Mouse (Mus musculus) brain, embryonic 18.5 days (tissue): Measurements from ENCODE around the gene Fbxo47.

Experiments used
- DNase-seq: peaks from one replicate; pipeline ENCODE4 v3.0.0-alpha.2; 2012; ENCODE audit warnings: low read depth, low spot score

Gene Fbxo47

DNA sequence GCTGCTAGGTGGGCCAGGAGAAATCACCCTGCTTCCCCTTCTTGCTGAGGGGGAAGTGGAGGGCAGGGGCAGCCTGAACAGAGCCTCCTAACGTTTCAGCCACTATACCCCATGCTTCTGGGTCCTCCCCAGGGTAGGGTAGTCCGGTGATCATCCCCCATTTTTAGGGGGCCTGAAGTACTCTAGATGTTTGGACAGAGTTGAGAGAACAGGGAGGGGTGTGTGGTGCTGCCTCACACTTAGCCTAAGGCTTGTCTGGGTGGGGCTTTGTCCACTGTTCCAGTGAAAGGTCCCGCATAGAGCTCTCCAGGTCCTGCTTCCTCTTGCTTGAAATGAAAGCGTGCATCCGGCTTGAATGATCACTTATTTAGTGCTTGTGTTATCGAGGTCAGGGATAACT is 53.5 kb downstream of the Fbxo47 start:
- DNase-seq, result no peak

DNA sequence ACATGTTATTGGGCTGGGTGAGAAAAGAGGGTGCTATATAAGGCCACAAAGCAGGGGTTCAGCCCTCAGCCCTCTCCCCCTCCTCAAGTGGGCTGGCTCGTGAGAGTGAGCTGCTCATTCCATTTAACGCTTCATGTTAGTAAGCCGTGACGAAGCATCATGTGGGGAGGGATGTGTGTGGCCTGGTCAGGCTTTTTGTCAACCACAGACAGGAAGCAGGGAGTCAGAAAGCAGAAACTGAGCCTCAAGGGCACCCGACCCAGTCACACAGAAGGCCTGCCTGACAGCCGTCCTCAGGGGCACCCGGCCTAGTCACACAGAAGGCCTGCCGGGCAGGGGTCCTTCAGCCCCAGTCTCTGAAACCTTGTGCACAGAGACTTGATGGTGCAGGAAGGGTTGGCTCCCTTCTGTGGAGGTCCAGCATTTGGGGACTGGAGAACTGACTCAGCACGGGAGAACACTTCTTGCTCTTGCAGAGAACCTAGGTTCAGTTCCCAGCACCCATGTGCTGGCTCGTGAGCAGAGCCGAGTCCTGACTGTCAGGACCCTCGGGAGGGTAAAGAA is 54.0 kb downstream of the Fbxo47 start:
- no peak for DNase-seq

DNA sequence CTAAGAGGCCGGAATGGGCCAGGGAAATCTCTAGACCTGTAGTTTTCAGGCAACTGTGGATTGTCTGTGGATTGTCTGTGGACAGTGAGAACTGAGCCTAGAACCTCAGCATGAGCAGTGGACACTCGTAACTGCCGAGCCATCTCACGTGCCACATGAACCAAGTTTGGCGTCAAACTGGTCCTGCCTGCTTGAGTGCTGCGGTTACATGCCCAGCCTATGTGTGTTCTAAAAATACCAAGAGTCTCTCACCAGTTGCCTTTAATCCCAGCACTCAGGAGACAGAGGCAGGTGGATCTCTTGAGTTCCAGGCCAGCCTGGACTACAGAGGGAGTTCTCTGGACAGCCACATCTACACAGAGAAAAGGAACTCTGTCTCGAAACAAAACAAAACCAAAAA is 54.6 kb downstream of the Fbxo47 start:
- no peak for DNase-seq

DNA sequence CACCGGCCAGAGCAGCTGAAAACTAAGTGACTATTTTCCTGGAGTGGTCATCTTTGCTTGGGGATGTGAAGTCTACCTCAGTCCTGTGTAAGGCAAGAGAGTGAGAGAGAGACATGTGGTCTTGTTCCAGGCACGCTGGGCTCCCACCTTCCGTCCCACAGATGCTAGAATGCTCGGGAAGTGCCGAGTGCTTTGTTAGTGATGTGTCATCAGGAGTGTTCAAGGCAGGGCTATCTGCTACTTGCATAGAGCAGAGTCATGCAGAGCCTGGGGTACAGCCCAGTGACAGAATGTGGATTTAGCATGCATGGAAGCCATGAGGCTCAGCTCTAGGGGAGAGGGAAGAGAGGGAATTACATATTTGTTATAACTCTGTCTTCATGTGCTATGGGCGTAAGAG is 56.3 kb downstream of the Fbxo47 start:
- no peak for DNase-seq

DNA sequence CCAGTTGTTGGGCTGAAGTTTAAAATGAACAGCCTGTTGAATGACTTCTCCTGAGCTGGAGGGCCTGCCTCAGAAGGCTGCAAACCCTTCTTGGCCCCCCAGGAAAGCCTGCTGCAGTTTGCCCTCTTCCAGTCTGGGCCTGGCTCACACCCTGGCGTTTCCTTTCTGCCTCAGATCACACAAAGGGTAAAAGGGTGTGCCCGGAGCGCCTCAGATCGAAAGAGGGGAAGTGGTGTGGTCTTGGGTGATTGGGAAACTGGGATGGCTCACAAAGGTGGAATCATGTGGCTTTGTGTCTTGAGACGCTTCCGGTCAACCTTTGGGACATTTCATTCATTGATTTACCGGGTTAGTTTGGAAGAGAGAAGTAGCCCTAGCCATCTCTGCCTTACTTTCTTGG is 57.5 kb downstream of the Fbxo47 start:
- DNase-seq, result no peak

DNA sequence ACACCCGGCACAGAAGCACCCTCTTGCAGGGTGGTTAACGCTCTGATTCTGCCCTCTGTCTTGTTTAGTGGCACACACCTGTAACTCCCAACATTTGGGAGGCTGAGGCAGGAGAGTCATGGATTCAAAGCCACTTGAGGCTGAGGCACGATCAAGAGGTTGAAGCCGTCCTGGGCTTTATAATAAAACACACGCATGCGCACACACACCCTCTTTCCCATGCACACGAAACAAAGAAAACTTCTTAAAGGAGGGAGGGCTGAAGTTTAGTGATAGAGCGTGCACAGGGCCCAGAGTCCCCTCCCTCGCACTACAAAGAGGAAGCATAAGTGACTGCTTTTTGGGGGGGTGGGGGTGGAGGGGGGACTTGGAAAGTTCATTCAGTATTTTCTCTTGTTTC is 58.0 kb downstream of the Fbxo47 start:
- no peak for DNase-seq

DNA sequence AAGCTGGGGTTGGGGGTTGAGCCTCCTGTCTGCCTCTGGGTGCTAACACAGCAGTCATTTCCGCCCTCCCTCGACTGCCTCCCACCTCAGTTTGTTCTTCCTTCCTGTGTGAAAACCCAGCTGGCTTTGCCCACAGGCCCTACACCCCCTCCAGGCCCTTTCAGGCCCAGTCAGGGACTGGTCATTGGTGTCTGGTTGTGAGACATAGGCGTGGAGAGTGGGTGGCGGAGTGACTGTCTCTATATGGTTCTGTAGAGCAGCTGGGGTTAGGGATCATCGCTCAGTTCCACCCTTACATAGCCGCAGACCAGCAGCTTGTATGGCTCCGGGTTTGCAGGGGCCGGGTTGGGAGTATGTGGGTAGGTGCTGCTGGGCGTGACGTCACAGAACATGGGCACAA is 58.7 kb downstream of the Fbxo47 start:
- no peak for DNase-seq

DNA sequence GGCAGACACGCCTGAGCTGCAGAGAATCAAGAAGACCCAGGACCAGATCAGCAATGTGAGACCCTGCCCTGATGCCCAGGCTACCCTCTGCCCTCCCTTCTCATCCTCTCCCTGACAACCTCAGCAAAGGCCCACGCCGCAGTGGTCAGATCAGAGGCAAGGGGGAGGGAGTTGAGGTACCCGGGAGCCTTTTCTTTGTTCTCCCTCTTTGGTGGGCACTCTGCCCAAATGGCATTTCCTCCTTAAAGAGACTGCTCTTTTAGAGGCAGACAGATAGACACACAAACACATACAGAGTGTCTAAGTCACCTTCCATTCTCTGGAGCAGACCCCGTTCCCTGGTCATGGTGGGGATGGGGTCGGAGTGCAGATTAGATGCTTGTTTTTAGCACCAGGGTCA is 59.1 kb downstream of the Fbxo47 start:
- no peak for DNase-seq

DNA sequence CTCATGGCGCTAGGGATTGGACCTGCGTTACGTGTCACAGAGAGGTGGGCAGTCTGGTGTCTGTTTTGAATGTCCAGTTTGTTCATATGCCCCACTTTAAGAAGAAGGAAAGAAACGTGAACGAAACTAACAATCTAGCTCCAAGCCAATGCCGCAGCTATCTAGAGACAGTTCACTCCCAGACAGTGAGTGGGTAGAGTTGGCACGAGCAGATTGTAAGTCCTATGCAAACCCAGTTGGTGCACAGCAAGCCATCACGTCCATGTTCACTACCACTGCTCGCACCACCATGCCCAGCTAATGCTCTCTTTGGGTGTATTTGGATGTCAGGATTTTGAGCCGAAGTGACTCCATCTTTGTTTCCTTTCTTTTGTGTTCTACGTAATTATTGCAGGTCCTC is 59.8 kb downstream of the Fbxo47 start:
- no peak for DNase-seq

DNA sequence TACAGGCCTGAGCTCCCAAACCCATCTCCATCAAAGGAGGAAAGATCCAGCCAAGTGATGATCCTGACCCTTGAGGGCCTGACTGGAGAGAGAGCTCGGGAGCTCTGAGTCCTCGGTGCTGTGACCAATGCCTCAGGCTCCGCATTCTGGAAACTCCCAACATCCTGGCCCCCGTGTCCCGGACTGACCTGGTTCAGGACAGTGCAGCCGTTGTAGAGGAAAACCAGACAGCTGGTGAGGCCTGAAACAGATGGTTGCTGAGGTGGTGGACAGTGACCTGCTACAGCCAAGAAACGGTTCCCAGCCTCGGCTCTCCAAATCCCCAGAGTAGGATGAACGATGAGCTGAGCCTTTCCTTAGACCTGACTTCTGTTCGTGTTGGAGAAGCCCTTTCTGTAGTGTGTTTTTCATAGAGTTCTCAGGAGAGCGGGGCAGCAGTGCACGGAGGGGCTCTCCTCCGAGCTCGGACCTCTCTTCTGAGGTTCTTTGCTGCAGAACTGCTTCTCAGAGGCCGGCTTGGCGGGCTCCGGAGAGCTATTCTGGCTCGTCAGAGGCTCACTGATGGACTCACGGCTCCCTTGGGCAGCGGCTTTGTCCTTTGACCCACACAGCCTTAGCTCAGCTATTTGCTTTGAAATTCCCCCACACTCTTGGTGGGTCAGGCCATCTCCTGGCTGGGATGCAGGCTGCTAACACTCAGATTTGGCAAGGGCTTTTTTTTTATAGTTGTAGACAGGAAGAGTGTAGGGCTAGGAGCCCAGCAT is 60.9 kb downstream of the Fbxo47 start:
- no peak for DNase-seq

DNA sequence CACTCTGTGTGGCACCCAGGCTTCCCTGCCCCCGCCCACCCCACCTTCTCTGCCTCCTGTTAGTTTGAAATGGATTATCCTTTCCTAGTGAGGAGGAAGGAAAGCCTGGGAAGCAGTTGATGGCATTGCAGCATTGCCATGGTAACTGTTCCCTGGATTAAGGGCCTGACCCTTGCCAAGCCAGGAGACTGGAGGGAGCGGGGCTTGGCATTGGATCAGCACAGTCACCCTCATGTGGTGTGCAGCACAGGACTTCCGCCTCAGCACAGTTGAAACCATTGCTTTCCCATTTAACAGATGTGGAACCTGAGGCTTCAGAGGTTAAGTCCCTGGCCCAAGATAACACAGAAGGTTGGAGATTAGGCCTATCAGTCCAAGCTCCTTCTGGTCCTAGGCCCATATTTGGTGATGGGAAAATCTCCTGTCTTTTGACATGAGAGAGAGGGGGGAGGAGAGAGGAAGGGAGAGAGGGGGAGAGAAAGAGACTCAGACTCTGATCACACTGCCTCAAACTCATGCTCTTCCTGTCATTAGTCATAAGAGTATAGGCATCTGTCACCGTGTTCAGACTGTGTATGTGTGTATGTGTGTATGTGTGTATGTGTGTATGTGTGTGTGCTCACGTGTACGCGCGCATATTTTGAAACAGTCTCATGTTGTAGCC is 62.4 kb downstream of the Fbxo47 start:
- no peak for DNase-seq

DNA sequence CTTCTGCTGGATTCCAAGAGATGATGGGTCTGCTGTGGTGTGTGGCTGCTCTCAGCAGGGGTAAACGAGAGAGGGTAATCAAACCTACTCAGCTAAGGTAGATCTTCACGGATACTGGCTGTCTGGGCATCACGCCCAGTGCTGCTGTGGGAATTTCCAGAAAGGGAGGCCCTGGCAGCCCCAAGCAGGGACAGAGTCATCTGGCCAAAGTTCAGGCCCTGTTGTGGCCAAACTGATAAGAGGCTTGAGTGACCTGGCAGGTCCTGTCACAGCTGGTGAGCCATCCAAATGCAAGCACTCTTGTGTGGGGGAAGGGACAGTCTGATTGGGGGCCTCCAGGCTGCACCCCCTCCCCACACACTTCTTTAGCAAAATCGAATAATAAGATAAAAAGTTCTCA is 63.1 kb downstream of the Fbxo47 start:
- DNase-seq, result no peak

DNA sequence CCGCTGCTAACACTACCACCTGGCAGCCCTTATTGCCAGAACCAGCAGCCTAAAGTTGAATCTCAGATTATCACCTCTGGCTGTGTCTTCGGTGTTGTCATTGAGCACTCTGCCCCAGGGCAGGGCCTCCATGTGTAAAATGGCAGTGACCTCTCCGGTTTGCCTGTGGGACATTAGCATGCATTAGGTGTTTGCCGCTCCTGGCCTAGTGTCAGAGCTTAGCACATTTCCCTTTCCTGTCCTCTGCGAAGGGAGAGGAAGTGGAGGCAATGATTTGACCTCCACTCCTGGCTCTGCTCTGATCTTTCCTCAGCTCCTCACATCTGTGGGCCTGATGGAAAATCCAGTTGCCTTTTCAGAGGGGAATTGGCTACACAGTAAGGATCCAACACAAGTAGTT is 64.0 kb downstream of the Fbxo47 start:
- DNase-seq, result no peak

DNA sequence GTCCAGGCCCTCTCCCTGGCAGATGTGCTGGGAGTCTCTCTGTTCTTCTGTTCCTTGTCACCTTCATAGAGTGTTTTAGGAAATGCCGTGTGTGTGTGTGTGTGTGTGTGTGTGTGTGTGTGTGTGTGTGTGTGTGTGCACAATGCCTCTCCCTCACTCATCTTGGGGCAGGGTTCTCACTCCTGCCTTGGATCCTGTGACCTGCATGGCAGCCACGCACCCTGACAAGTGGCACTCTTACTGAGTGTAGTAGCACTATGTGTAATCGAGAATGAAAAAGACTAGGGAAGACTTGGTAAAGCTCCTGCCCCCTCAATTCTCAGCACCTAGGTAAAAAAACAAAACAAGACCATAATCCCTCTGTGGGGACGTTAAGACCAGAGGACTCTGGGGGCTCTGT is 64.9 kb downstream of the Fbxo47 start:
- DNase-seq, result no peak

DNA sequence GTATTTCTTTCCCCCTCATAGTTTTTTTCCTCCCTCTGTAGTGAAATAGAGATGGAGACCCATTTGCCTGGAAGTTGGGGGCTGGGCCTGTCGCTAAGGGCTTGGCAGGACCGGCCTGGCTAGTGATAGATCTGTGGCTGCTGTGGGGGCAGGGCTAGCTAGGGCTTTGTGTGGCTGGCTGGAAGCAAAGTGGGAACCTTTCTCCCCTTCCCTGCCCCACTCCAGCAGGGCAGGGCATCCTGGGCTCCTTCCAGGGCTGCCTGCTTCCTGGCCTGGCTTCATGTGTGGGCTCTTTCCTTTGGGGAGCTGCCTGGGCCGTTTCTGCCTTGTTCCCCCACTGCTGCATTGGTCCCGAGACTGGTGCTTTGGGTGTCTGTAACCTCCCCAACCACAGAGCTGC is 65.4 kb downstream of the Fbxo47 start:
- DNase-seq, result no peak

DNA sequence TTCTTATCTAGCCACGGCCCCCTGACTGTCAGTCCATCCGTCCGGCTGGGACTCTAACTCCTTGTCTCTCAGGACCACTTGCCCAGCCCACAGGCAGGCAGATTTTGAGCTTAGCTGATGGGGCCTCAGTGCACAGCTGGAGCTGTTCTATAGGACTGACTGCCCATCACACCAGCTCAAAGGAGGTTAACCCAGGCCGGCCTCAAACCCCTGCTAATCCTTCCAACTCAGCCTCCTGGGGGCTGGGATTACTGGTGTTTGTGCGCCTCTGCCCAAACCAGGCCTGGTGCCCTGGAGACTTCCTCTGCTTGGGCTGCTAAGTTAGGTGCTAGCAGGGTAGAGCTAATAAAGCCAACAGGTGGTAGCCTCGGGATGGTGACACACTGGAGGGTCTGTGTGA is 66.0 kb downstream of the Fbxo47 start:
- DNase-seq, result no peak

DNA sequence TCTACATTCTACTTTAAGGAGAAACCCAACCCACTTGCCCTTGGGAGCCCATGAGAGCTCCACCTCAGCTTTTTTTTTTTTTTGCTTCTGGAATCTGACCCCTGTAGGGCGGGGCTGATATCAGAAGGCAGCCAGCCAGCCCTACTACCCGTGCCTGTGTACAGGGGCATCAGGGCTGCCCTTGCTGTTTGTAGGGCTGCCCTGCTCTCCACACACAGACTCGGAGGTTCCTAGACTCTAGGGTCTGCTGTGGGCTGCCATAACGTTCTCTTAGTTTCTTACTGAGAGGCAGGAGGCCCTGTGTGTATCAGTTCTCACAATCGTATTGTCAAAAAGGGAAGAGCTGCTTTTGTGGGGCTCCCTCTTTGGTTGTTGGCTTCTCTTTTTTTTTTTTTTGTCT is 66.6 kb downstream of the Fbxo47 start:
- no peak for DNase-seq

DNA sequence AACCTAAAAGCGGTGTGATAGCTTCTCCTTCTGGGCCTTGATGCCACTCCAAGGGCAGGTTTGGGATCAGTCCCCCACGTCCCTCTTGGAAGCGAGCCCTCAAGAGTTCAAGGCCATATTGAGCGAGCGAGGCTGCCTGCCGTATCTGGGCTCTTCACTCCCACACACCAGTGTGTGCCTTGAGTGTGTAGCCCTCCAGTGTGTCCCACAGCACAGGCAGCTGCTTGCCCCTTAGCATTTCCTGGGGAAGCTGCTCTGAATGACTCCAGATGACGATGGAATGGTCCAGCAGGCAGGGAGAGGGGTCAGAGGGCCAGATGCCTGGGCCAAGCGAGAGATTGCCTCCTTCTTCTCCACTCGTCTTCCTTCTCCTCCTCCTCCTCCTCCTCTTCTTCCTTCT is 67.0 kb downstream of the Fbxo47 start:
- no peak for DNase-seq

DNA sequence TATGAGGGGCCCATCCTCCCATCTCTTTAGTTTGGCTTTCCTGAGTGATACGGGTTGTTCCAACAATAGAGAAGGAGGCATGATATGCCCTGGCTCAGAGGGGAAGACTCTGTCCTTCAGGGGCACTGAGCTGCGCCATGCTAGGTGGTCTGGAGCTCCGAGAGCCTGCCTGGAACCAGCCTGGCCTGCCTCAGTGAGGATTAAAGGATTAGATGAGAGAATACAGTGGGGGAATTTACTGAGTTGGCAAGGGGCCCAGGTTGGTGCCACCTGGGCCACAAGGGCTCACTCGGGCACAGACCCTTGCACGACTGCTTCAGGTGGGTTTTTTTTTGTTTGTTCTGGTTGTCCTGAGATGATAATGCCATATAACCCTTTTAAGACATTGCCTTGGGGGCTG is 67.8 kb downstream of the Fbxo47 start:
- no peak for DNase-seq

DNA sequence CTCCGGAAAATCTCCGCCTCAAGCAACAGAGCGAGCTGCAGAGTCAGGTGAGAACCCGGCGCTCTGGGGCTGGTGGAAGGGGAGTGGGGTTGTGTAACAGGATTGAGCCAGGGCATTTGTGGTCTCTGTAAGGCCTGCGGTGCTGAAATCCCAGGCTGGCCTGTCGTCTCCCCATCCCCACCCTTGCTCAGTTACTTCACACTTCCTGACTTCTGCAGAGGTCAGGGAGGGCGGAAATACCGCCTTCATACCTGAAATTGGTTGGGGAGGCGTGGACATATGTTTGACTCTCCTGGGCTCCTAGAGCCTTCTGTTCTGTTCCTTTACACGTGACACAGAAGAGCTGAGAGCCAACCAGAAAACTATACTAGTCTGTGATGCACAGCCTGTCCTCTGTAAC is 68.2 kb downstream of the Fbxo47 start:
- no peak for DNase-seq

DNA sequence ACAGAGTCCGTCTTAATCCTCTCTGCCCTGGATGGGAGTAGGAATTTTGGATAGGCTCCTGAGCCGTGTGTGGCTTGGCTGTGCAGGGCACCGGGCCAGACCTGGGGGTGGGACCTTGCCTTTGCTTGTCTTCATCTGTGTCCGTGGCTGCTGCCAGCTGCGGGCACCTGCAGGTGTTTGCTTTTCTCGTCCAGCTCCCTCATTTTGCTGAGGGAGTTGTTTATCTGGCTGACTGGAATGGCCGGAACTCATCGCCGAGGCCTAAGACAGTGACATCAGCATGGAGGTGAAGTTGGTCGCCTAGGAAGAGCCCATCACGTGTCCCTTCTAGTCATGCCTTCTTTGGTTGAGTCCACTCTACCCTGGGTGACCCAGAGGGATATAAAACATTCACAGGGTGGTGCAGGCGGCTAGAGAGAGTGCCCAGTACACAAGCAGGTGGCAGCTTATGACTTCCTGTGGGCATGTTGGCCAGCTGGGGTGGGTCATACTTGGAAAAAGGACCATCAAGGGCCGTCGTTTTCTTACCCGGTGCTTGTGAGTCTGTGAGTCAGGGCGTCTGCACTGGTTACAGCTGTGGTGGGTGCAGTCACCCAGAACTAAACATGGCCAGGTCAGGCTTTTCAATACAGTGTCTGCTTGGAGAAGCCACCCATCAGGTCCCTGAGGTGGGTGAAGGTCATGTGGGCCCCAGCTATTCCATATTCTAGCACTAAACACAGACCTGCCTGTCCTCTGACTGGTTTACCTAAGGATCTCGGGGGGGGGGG is 70.0 kb downstream of the Fbxo47 start:
- no peak for DNase-seq

DNA sequence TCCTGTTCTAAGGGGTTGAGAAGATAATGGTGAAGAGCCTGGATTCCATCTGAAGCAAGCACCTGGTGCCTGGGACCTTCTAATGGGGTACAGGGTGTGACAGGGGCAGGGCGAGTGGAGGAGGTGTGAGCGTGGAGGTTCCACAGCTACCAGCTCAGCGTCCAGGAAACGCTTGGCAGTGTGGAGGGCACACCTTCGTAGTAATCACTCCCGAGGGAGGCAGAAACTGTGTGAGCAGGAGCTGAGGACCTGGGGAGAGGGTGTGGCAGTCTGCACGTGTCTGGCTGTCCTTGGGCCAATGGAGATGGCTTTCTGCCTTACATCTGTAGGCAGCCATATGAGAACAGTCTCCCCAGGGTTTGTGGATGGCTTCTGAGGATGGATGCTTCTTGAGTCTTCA is 70.9 kb downstream of the Fbxo47 start:
- DNase-seq, result no peak

DNA sequence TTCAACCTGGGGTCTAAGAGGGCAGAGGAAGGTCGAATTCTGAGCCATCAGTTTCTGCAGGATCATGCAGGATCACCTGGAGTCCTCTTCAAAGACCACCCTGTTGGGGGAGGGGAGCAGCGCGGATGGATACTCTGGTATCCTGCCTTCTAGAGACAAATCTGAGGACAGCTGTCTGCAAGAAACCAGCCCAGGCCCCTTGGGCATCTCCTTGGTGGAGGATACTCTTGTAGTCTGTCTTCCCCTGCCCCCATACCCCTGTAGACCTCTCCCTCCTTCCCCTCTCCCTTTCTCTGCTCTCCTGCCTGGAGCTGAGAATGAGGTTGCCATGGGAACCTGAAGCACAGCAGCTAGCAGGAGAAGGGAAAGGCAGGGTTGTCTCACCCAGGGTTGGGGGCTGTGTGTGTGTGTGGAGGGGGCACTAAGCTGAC is 71.4 kb downstream of the Fbxo47 start:
- no peak for DNase-seq
